Mouse (Mus musculus) thymus, postnatal 36 days (tissue): ENCODE results near the gene Nubpl.
"Not testable (repeated sequence)": the region's sequence is repeated elsewhere in the genome, so short reads cannot be mapped to it uniquely, and the experiment has no call there.

ENCODE experiments used
- DNase-seq, 2 experiments: peaks; one replicate each; pipeline ENCODE4 v3.0.0; 2022; ENCODE audit warnings: mixed read lengths in 2 of 2

Nubpl gene

GRCm38 (mm10) chr12:52097650-52098070 is at the start of gene Nubpl:
Gene Nubpl (plus strand): TSS chr12:52097737.
- DNase-seq = peak; percentile 91 to 92

- no peak for DNase-seq
These were observed 48.2 kb upstream of the Nubpl start for GRCm38 (mm10) chr12:52049324-52049723.

- not testable (repeated sequence) for DNase-seq
These were observed 18.2 kb upstream of the Nubpl start for GRCm38 (mm10) chr12:52079296-52079695.

- DNase-seq = no peak
These were observed 388 bp upstream of the Nubpl start for GRCm38 (mm10) chr12:52097049-52097649.

- DNase-seq = no peak
These were observed 22.7 kb downstream of the Nubpl start for GRCm38 (mm10) chr12:52120276-52120675.

- no peak for DNase-seq
These were observed 28.9 kb downstream of the Nubpl start for GRCm38 (mm10) chr12:52126407-52126806.

- no peak for DNase-seq
These were observed 31.5 kb downstream of the Nubpl start for GRCm38 (mm10) chr12:52129072-52129471.

- no peak for DNase-seq
These were observed 34.7 kb downstream of the Nubpl start for GRCm38 (mm10) chr12:52132256-52132655.

GRCm38 (mm10) chr12:52138296-52138695 is 40.8 kb downstream of the Nubpl start:
- no peak for DNase-seq

- no peak for DNase-seq
These were observed 49.1 kb downstream of the Nubpl start for GRCm38 (mm10) chr12:52146639-52147038.

GRCm38 (mm10) chr12:52149448-52149847 is 51.9 kb downstream of the Nubpl start:
- no peak for DNase-seq

GRCm38 (mm10) chr12:52152071-52152470 is 54.5 kb downstream of the Nubpl start:
- no peak for DNase-seq

- DNase-seq = no peak
These were observed 57.4 kb downstream of the Nubpl start for GRCm38 (mm10) chr12:52154906-52155305.

GRCm38 (mm10) chr12:52164414-52164813 is 66.9 kb downstream of the Nubpl start:
- no peak for DNase-seq

GRCm38 (mm10) chr12:52186205-52186793 is 88.8 kb downstream of the Nubpl start:
- DNase-seq = no peak

- no peak for DNase-seq
These were observed 89.5 kb downstream of the Nubpl start for GRCm38 (mm10) chr12:52186963-52187590.

GRCm38 (mm10) chr12:52198471-52198870 is 100.9 kb downstream of the Nubpl start:
- DNase-seq = no peak

GRCm38 (mm10) chr12:52209121-52209610 is 111.6 kb downstream of the Nubpl start:
- DNase-seq = no peak

GRCm38 (mm10) chr12:52211144-52211543 is 113.6 kb downstream of the Nubpl start:
- no peak for DNase-seq

GRCm38 (mm10) chr12:52214837-52215236 is 117.3 kb downstream of the Nubpl start:
- DNase-seq = no peak

GRCm38 (mm10) chr12:52224954-52225353 is 127.4 kb downstream of the Nubpl start:
- no peak for DNase-seq

GRCm38 (mm10) chr12:52228746-52229145 is 131.2 kb downstream of the Nubpl start:
- DNase-seq = no peak

GRCm38 (mm10) chr12:52231929-52232328 is 134.4 kb downstream of the Nubpl start:
- not testable (repeated sequence) for DNase-seq

GRCm38 (mm10) chr12:52242712-52243111 is 145.2 kb downstream of the Nubpl start:
- no peak for DNase-seq
